Mouse (Mus musculus) MEL (cell line): ENCODE measurements around the gene Zmiz1.

Experiments
- CHD2 ChIP-seq: IDR thresholded peaks from 2 replicates; pipeline ENCODE4 v1.6.1; 2011; ENCODE audit warnings: low read length, improper control_type of control experiment
- CTCF ChIP-seq, 3 experiments: IDR thresholded peaks in 2 of 3; conservative IDR thresholded peaks in 1 of 3; 2 replicates each; pipeline ENCODE4 v1.5.1; 2011 to 2012; ENCODE audit warnings: low read length in 3 of 3, low read depth in 2 of 3, mild to moderate bottlenecking in 2 of 3, improper control_type of control experiment in 1 of 3, inconsistent platforms in 1 of 3, mixed read lengths in 1 of 3, moderate library complexity in 1 of 3; ENCODE audit not compliant: control insufficient read depth in 1 of 3, insufficient read depth in 1 of 3, poor library complexity in 1 of 3, severe bottlenecking in 1 of 3
- JUND ChIP-seq: IDR thresholded peaks from 2 replicates; pipeline ENCODE4 v1.6.1; 2011; ENCODE audit warnings: low read depth, mild to moderate bottlenecking, improper control_type of control experiment, low read length
- MYC ChIP-seq: IDR thresholded peaks from 2 replicates; pipeline ENCODE4 v1.6.1; 2011; ENCODE audit warnings: low read depth, mild to moderate bottlenecking, low read length, improper control_type of control experiment, moderate library complexity
- NELFE ChIP-seq: IDR thresholded peaks from 2 replicates; pipeline ENCODE4 v1.6.1; 2011; ENCODE audit warnings: low read depth, low read length, improper control_type of control experiment
- POLR2A ChIP-seq, 2 experiments: IDR thresholded peaks; 2 replicates each; pipeline ENCODE4 v1.6.1; 2011 to 2012; ENCODE audit warnings: low read length in 2 of 2, mild to moderate bottlenecking in 2 of 2, control low read depth in 1 of 2, improper control_type of control experiment in 1 of 2, low read depth in 1 of 2, moderate library complexity in 1 of 2; ENCODE audit not compliant: control insufficient read depth in 1 of 2, insufficient read depth in 1 of 2, poor library complexity in 1 of 2
- RAD21 ChIP-seq: IDR thresholded peaks from 2 replicates; pipeline ENCODE4 v1.6.1; 2011; ENCODE audit warnings: mild to moderate bottlenecking, low read depth, low read length, improper control_type of control experiment

- TF ChIP-seq CTCF (IDR thresholded peaks at IDR 0.05 in 2 of 3, conservative IDR thresholded peaks at IDR 0.05 in 1 of 3; ENCODE audit: control insufficient read depth in 1 of 3, insufficient read depth in 1 of 3, low read depth in 2 of 3, low read length in 3 of 3, poor library complexity in 1 of 3, severe bottlenecking in 1 of 3) (no peak), JUND (no peak), POLR2A (IDR thresholded peaks at IDR 0.05; ENCODE audit: control insufficient read depth in 1 of 2, insufficient read depth in 1 of 2, low read depth in 1 of 2, low read length in 2 of 2, poor library complexity in 1 of 2) (no peak), NELFE (no peak), CHD2 (no peak), RAD21 (no peak), MYC (no peak)
Measured at GRCm38 (mm10) chr14:25624659-25625058, 165.7 kb downstream of the Zmiz1 start.
